Mouse (Mus musculus): Measurements from ENCODE around the gene Pbdc1. TPM values are rescaled to one million over a fixed set of nuclear protein-coding genes. Genes with fewer than 3 reads are reported as not detected.
"Not testable (repeated sequence)": the region's sequence is repeated elsewhere in the genome, so short reads cannot be mapped to it uniquely, and the experiment has no call there.

Gene Pbdc1
- polyA plus RNA-seq, 1 experiment from 2014 or later = 88.9 TPM

- Histone ChIP-seq H3K27ac (replicated peaks) (peak overlapping the region; percentile 32; the same call in 1 of the 2 replicates), H3K4me1 (no peaks in the 10 kb centered on the region; the same call in 1 of the 2 replicates), H3K27me3 (replicated peaks; ENCODE audit: low read depth, poor library complexity, severe bottlenecking) (peaks cover 90% of the 10 kb centered on the region), H3K36me3 (replicated peaks) (peaks cover 8% of the 10 kb centered on the region; the same call in 1 of the 2 replicates), H3K4me3 (peak overlapping the region; percentile 68), H3K9me3 (no peaks in the 10 kb centered on the region)
- 14% methylated on average over 38 of the region's 38 CpGs for WGBS
- DNase-seq (ENCODE audit: low spot score) = peak; percentile 80
Observed at GRCm38 (mm10) chrX:105121227-105121865, 41.8 kb downstream of the Pbdc1 start.

- H3K9me3 ChIP-seq = no peaks in the 10 kb centered on the region
- WGBS = 27% methylated on average over 3 of the region's 3 CpGs
- H3K4me3 ChIP-seq = no peak overlapping the region
- peak; percentile 36 for DNase-seq (ENCODE audit: low spot score)
- no peaks in the 10 kb centered on the region; the same call in 1 of the 2 replicates for H3K4me1 ChIP-seq
- H3K27me3 ChIP-seq (replicated peaks; ENCODE audit: low read depth, poor library complexity, severe bottlenecking) = peaks cover 77% of the 10 kb centered on the region
- no peak overlapping the region for H3K27ac ChIP-seq (replicated peaks)
- H3K36me3 ChIP-seq (replicated peaks) = peaks cover 8% of the 10 kb centered on the region; the same call in 1 of the 2 replicates
Observed at GRCm38 (mm10) chrX:105124903-105125302, 45.3 kb downstream of the Pbdc1 start.

GRCm38 (mm10) chrX:105151872-105152461 is 72.4 kb downstream of the Pbdc1 start:
- H3K27ac ChIP-seq (replicated peaks) = 0 out of 2 replicates have a peak overlapping the region, but pooled peaks have one; percentile 51
- peaks cover 84% of the 10 kb centered on the region for H3K27me3 ChIP-seq (replicated peaks; ENCODE audit: low read depth, poor library complexity, severe bottlenecking)
- H3K9me3 ChIP-seq = no peaks in the 10 kb centered on the region
- peak; percentile 18 for DNase-seq (ENCODE audit: low spot score)
- peak overlapping the region; percentile 41 for H3K4me3 ChIP-seq
- 52% methylated on average over 26 of the region's 26 CpGs for whole genome bisulfite sequencing
- no peaks in the 10 kb centered on the region for H3K36me3 ChIP-seq (replicated peaks)
- no peaks in the 10 kb centered on the region for H3K4me1 ChIP-seq

- not testable (repeated sequence) for H3K27ac ChIP-seq (replicated peaks); DNase-seq (ENCODE audit: low spot score); H3K4me3 ChIP-seq; H3K36me3 ChIP-seq (replicated peaks); H3K4me1 ChIP-seq; H3K9me3 ChIP-seq
- 80% methylated on average over 6 of the region's 6 CpGs for WGBS
- peaks cover 84% of the 10 kb centered on the region for H3K27me3 ChIP-seq (replicated peaks; ENCODE audit: low read depth, poor library complexity, severe bottlenecking)
Observed at GRCm38 (mm10) chrX:105165007-105165406, 85.5 kb downstream of the Pbdc1 start.

Other genes with a start within 250 kb of the Pbdc1 start
- gene Magee2, start 222.5 kb upstream of the Pbdc1 start, polyA plus RNA-seq (2016; fragmentation: Nextera tagmentation; extraction: Ambion mirVana) = 5.2 and 5.3 TPM in 2 replicates
- 22.7 and 24.6 TPM in 2 replicates for gene Magee1, start 40.6 kb downstream of the Pbdc1 start, polyA plus RNA-seq (2016; fragmentation: Nextera tagmentation; extraction: Ambion mirVana)